Mouse (Mus musculus) heart, embryonic 15.5 days (tissue): ENCODE measurements around the gene Mrpl54. TPM values are rescaled to one million over a fixed set of nuclear protein-coding genes. Genes with fewer than 3 reads are reported as not detected.
A peak's percentile ranks its signal among the peaks of the same experiment; 100 is the strongest.

Experiments
- ATAC-seq: fragments of 200-750 bp; cut with Nextera tagmentation; replicated peaks from 2 replicates; pipeline ENCODE4 v1.8.0; 2017; ENCODE audit warnings: low read depth, moderate TSS enrichment; ENCODE audit not compliant: insufficient number of reproducible peaks, insufficient read depth, low FRiP score
- H3K27ac ChIP-seq: fragments of 300-500 bp; sonication (generic); 2 replicates; pipeline ENCODE4 v1.5.1; 2015; ENCODE audit warnings: mild to moderate bottlenecking, inconsistent platforms
- H3K27me3 ChIP-seq: fragments of 300-500 bp; sonication (generic); 2 replicates; pipeline ENCODE4 v1.6.1; 2015; ENCODE audit warnings: inconsistent platforms
- H3K36me3 ChIP-seq: fragments of 300-500 bp; sonication (generic); 2 replicates; pipeline ENCODE4 v1.6.1; 2015; ENCODE audit warnings: mild to moderate bottlenecking, inconsistent platforms
- H3K4me1 ChIP-seq: fragments of 300-500 bp; sonication (generic); replicated peaks from 2 replicates; pipeline ENCODE4 v1.6.1; 2015; ENCODE audit warnings: inconsistent platforms
- H3K4me2 ChIP-seq: fragments of 300-500 bp; sonication (generic); 2 replicates; pipeline ENCODE4 v1.6.1; 2015; ENCODE audit warnings: inconsistent platforms, mild to moderate bottlenecking, moderate library complexity
- H3K4me3 ChIP-seq: fragments of 300-500 bp; sonication (generic); 2 replicates; pipeline ENCODE4 v1.5.1; 2015; ENCODE audit warnings: mild to moderate bottlenecking, inconsistent platforms
- H3K9ac ChIP-seq: fragments of 300-500 bp; sonication (generic); 2 replicates; pipeline ENCODE4 v1.6.1; 2015; ENCODE audit warnings: mild to moderate bottlenecking, inconsistent platforms
- H3K9me3 ChIP-seq: fragments of 300-500 bp; sonication (generic); replicated peaks from 2 replicates; pipeline ENCODE4 v1.6.1; 2016; ENCODE audit warnings: inconsistent platforms
- WGBS: fragments of 180-500 bp; shearing (Covaris S2); methylation state at CpG from one replicate; pipeline ENCODE4 v1.1.7; 2015; ENCODE audit warnings: mixed read lengths; 5-methylcytosine and 5-hydroxymethylcytosine counted together
- polyA plus RNA-seq: library from polyadenylated mRNA; unstranded; fragments of >200 nt; fragmentation: Nextera tagmentation; extraction: Ambion mirVana; gene quantifications from 2 replicates; pipeline ENCODE4 v1.2.1, GENCODE M21; 2015

Gene Mrpl54
- polyA plus RNA-seq, 1 experiment from 2014 or later = 226 TPM

DNA sequence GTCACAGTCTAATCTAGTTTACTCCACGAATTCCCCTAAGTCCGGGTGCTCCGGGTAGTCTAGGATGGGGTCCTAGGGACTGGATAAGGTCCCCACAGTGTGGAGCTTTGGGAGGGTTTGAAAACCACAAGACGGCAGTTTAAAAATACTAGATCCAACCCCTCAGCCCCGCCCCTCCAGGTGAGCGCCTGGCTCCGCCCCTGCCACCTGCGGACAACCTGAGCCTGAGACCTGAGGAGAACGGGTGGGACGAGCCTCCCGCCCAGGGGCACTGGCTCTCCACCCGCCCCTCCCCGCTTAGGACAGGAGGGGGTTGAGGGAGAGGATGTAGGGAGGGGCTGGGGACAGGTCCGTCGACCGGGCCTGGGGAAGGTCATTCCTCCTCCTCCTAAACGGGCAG is 18.0 kb upstream of the Mrpl54 start:
- 8% methylated on average over 17 of the region's 17 CpGs for WGBS
- Histone ChIP-seq H3K27me3 (peaks cover 65% of the 10 kb centered on the region), H3K9me3 (no peaks in the 10 kb centered on the region), H3K4me1 (peaks cover 16% of the 10 kb centered on the region), H3K9ac (no peak overlapping the region), H3K27ac (no peak overlapping the region), H3K36me3 (no peaks in the 10 kb centered on the region), H3K4me3 (peak overlapping the region; percentile 55; the same call in 1 of the 2 replicates), H3K4me2 (peak overlapping the region; percentile 89)
- no peak; the same call in 1 of the 2 replicates for ATAC-seq

DNA sequence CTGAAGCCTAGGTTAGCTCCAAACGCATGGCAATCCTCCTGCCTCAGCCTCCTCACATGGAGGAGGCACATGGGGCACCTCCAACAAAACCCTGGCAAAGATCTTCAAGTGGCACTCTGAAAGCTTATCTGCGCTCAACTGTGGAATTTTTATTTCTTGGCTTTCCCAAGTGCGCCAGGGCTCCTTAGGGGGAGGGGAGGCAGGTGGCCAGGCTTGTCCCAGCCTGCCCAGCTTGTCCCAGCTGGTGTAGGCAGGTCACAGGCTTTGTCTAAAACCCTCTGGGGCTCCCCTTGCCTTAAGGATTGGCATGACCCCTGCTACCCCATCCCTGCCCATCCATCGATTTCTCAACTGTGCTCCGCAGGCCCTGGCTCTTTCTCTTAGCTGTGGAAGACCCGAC is 17.5 kb upstream of the Mrpl54 start:
- Histone ChIP-seq H3K27ac (no peak overlapping the region), H3K9ac (no peak overlapping the region), H3K36me3 (no peaks in the 10 kb centered on the region), H3K4me2 (no peak overlapping the region), H3K27me3 (peaks cover 64% of the 10 kb centered on the region), H3K9me3 (no peaks in the 10 kb centered on the region), H3K4me3 (no peak overlapping the region), H3K4me1 (peaks cover 18% of the 10 kb centered on the region)
- no peak for ATAC-seq
- 50% methylated on average over 6 of the region's 6 CpGs for WGBS

DNA sequence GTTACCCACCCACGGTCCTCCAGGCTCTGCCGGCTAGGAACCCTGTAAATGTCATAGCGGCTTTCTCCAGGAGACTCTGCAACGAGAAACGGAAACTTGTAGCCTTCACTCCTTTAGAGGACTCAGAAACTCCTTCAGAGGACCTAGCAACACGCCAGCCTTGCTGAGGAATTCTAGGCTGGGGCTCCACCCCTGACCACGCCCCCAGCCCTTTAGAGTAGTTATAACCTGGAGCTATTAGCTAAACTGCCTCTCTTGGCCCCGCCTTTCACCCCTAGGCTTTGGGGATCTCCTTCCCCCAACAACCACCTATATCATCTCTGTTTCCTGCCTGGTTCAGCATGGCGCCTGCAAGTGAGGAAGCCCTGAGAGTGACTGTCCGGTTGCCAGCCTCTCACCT is 12.8 kb upstream of the Mrpl54 start:
- H3K4me2 ChIP-seq = no peak overlapping the region
- peaks cover 7% of the 10 kb centered on the region for H3K4me1 ChIP-seq
- 26% methylated on average over 10 of the region's 10 CpGs for WGBS
- no peak overlapping the region for H3K9ac ChIP-seq
- no peaks in the 10 kb centered on the region for H3K36me3 ChIP-seq
- H3K27ac ChIP-seq = no peak overlapping the region
- H3K27me3 ChIP-seq = peaks cover 60% of the 10 kb centered on the region
- no peak overlapping the region for H3K4me3 ChIP-seq
- no peak for ATAC-seq
- no peaks in the 10 kb centered on the region for H3K9me3 ChIP-seq

DNA sequence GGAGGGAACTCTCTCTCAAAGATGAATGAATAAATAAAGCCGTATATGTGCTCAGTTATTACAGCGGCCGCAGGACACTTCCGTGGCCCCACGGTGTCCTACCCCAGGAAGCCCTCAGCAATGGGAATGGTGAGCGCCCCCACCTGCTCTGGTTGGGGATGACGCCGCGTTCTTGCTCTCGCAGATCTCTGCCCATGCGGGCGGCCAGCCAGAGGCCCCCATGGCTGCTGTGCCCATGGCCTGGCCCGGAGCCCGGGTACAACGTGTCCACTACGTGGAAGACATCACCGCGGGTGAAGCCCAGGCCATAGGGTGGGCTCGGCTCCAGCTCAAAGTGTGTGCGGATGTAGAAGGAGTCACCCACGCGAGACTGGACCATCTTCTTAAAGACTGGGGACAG is 10.9 kb upstream of the Mrpl54 start:
- 67% methylated on average over 22 of the region's 22 CpGs for WGBS
- no peak for ATAC-seq
- Histone ChIP-seq H3K4me1 (peaks cover 7% of the 10 kb centered on the region), H3K36me3 (peaks cover 12% of the 10 kb centered on the region), H3K9me3 (no peaks in the 10 kb centered on the region), H3K27me3 (peaks cover 42% of the 10 kb centered on the region), H3K4me3 (no peak overlapping the region), H3K9ac (no peak overlapping the region), H3K27ac (no peak overlapping the region), H3K4me2 (no peak overlapping the region)

DNA sequence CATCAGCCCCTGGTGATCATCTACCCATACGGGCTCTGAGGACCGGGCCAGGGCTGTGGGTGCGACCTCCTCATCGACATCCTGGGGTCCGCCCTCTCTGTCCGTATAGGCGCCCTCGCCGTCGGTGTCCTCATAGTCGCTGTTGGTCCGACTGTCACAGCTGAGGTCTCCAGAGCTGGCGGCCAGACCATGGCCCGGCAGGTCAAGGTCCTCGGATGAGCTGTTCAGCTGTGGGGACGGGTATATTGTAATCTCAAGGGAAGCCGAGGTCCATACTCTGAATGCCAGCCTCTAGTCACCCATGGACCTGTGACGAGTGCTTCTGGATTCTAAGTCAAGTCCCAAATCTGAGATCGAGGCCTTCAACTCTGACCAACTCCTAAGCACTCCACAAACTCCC is 7.1 kb upstream of the Mrpl54 start:
- peaks cover 37% of the 10 kb centered on the region for H3K36me3 ChIP-seq
- no peak overlapping the region for H3K9ac ChIP-seq
- no peak overlapping the region for H3K27ac ChIP-seq
- ATAC-seq = no peak
- peaks cover 13% of the 10 kb centered on the region for H3K27me3 ChIP-seq
- H3K9me3 ChIP-seq = no peaks in the 10 kb centered on the region
- no peak overlapping the region for H3K4me3 ChIP-seq
- H3K4me1 ChIP-seq = peaks cover 6% of the 10 kb centered on the region
- H3K4me2 ChIP-seq = no peak overlapping the region
- WGBS = 91% methylated on average over 19 of the region's 19 CpGs

DNA sequence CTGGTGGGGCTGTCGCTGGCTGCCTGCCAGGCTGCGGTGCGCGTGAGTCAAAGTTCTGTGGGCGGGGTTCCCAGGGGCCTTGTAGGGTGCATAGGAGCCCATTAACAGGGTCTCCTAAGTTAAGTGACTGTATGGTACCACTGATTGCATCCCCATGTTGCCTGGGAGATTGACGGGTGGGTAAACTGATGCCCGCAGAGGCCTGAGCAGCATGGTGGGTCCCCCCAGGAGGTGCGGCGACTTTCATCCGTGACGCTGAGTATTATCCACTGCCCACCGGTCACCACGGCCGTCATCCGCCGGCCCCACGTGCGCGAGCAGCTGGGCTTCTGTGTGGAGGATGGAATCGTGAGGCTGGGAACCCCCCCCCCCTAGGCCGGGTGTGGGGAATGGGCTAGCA is 5.6 kb upstream of the Mrpl54 start:
- H3K4me2 ChIP-seq = no peak overlapping the region
- peaks cover 37% of the 10 kb centered on the region for H3K36me3 ChIP-seq
- H3K9ac ChIP-seq = no peak overlapping the region
- H3K9me3 ChIP-seq = no peaks in the 10 kb centered on the region
- no peak for ATAC-seq
- H3K4me3 ChIP-seq = no peak overlapping the region
- WGBS = 91% methylated on average over 21 of the region's 21 CpGs
- H3K27me3 ChIP-seq = 0 out of 2 replicates have a peak, but pooled peaks cover 3% of the 10 kb centered on the region
- H3K27ac ChIP-seq = no peak overlapping the region
- peaks cover 14% of the 10 kb centered on the region for H3K4me1 ChIP-seq

DNA sequence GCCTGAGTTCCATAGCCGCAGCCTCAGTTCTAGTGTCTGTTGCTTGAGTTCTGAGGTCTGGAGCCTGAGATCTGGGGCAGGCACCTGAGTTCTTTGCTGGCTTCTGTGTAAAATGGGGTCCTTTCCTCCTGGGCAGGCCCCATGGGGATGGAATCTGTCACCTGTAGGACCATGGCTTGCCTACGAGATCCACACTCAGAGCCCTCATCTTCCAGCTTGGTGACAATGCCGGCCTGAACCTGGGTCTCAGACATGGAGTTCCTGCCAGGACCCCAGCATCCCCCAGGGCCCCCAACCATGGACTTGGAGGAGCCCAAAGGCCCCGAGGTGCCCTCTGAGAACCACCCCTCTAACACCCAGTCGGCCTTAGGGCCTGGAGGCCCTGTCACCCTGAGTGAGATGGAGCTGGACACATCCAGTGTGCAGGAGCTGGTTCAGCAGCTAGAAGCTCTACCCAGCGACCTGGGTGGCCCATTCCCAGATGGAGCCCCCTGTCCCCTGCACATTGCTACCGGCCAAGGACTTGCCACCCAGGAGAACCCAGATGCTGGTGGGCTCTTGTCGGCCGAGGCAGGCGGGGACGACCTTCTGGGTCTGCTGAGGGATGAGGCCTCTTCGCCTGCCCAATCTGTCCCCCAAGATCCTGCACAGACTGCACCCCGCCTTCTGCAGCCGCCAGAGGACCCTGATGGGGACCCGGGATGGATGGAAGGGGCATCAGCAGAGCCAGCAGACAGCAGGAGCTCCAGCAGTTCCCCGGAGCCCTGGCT is 2.1 kb upstream of the Mrpl54 start:
- Histone ChIP-seq H3K27me3 (no peaks in the 10 kb centered on the region), H3K36me3 (peaks cover 41% of the 10 kb centered on the region), H3K4me2 (peak overlapping the region; percentile 78), H3K27ac (peak overlapping the region; percentile 73), H3K9ac (peak overlapping the region; percentile 87), H3K4me1 (peaks cover 24% of the 10 kb centered on the region), H3K4me3 (peak overlapping the region; percentile 78), H3K9me3 (no peaks in the 10 kb centered on the region)
- ATAC-seq = no peak
- 76% methylated on average over 16 of the region's 16 CpGs for WGBS

DNA sequence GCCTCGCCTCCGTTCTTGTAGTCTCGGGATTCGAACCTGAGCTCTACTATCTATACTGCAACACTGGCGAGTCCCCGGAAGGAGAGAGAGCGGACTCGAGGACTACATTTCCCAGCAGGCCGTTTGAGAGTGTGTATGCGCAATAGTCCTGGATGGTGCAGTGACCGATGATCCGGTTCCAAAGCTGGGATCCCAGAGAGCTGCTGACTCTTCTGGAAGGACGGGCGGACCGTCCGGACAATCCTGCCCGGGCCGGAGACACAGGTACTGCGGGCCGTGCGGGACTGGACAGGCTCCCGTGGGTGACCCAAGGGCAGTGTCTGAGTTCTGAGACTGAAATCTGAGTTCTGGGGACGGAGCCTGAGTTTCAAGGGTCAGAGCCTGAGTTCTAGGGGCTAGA is 1.3 kb upstream of the Mrpl54 start:
- peak overlapping the region; percentile 73 for H3K27ac ChIP-seq
- peak overlapping the region; percentile 87 for H3K9ac ChIP-seq
- peaks cover 24% of the 10 kb centered on the region for H3K4me1 ChIP-seq
- peak overlapping the region; percentile 78 for H3K4me2 ChIP-seq
- ATAC-seq = peak; percentile 50
- WGBS = 3% methylated on average over 23 of the region's 23 CpGs
- peaks cover 38% of the 10 kb centered on the region for H3K36me3 ChIP-seq
- no peaks in the 10 kb centered on the region for H3K27me3 ChIP-seq
- H3K9me3 ChIP-seq = no peaks in the 10 kb centered on the region
- H3K4me3 ChIP-seq = peak overlapping the region; percentile 78

DNA sequence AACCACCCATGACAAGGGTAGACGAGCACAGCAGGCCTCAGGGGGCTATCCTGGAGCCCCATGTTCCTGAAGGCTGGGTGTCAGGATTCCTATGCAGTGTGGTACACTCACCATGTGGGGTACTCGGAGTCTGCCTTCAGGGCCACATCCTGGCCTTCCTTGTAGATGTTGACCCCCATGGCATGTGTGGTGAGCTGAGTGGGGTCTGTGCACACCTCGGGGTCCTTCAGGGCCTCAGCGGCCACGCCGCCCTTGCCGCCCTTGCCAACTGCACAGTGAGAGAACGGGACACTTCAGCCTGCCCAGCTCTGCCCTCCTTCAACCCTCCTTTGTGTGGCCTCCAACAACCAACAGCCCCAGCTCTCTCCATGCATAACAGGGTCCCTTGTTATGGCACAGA is 1.2 kb downstream of the Mrpl54 start:
- Histone ChIP-seq H3K9ac (no peak overlapping the region; the same call in 1 of the 2 replicates), H3K9me3 (peaks cover 3% of the 10 kb centered on the region), H3K27ac (no peak overlapping the region), H3K4me1 (peaks cover 24% of the 10 kb centered on the region), H3K4me3 (peak overlapping the region; percentile 71), H3K36me3 (peaks cover 13% of the 10 kb centered on the region; the same call in 1 of the 2 replicates), H3K27me3 (peaks cover 3% of the 10 kb centered on the region), H3K4me2 (peak overlapping the region; percentile 70)
- WGBS = 94% methylated on average over 8 of the region's 8 CpGs
- no peak for ATAC-seq

DNA sequence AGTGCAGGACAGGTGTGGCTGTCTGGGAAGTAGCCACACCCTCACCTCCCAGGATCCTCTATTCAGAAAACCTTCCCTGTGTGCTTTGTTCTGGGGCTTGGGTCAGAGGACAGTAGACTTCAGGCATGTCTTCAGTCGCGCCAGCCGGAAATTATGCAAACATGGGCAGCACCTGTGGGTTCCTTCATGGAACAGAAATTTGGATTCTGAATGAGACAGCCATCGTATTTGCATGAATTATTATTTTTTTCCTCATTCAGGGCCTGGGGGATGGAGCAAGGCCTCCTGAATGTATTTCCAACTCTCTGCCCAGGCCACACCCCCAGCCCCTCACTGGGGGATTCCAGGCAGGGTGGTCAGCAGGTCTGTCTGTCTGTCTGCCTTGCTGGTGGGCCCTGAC is 5.7 kb downstream of the Mrpl54 start:
- 88% methylated on average over 4 of the region's 4 CpGs for WGBS
- H3K4me2 ChIP-seq = no peak overlapping the region
- ATAC-seq = no peak
- H3K4me3 ChIP-seq = no peak overlapping the region
- peaks cover 46% of the 10 kb centered on the region for H3K27me3 ChIP-seq
- peaks cover 9% of the 10 kb centered on the region; the same call in 1 of the 2 replicates for H3K36me3 ChIP-seq
- H3K4me1 ChIP-seq = peaks cover 24% of the 10 kb centered on the region
- H3K27ac ChIP-seq = no peak overlapping the region
- no peak overlapping the region for H3K9ac ChIP-seq
- peaks cover 6% of the 10 kb centered on the region for H3K9me3 ChIP-seq

DNA sequence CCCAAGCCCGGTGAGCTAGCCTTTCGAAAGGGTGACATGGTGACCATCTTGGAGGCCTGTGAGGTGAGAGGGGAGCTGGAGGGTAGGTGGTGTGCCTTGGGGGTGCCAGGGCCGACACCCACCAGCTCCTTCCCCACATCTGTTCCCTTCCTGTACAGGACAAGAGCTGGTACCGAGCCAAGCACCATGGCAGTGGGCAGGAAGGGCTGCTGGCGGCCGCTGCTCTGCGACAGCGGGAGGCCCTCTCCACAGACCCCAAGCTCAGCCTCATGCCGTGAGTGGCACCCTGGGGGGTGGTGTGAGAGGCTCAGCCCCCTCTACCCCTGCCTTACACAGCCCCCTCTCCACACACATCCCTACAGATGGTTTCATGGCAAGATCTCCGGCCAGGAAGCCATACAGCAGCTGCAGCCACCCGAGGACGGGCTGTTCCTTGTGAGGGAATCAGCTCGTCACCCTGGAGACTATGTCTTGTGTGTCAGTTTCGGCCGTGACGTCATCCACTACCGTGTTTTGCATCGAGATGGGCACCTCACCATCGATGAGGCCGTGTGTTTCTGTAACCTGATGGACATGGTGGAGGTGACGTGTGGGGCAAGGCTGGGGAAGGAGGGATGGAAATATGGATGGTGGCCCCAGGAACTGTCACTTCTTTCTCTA is 7.4 kb downstream of the Mrpl54 start:
- Histone ChIP-seq H3K27ac (no peak overlapping the region), H3K9ac (no peak overlapping the region), H3K27me3 (peaks cover 55% of the 10 kb centered on the region), H3K9me3 (peaks cover 6% of the 10 kb centered on the region), H3K36me3 (peaks cover 5% of the 10 kb centered on the region; the same call in 1 of the 2 replicates), H3K4me1 (peaks cover 16% of the 10 kb centered on the region), H3K4me3 (no peak overlapping the region), H3K4me2 (no peak overlapping the region)
- WGBS = 42% methylated on average over 20 of the region's 21 CpGs
- no peak for ATAC-seq
